In the genomic region with DNA sequence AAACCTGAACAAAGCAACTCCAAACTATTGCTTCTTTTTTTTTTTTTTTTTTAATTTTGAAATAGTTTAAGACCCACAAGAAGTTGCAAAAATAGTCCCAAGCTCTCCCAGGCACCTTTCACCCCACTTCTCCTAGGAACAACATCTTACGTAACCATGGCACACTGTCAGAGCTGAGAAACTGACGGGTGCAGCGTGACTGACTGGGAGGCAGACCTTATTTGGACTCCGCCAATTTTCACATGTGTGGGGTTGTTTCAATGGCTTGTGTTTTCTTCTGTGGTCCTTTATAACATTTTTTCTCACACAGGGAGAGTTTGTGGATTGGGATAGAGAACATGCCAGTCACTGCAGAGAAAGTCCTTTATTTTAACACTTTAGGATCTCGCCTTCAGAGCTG, we compare ENCODE assay signal across 20 mouse cellular contexts.
DNase-seq lines count a peak whose midpoint lies in the region; ATAC-seq lines count a peak whose summit lies in the region.
"Had no signal": no experiment of that assay in that cellular context is flagged by ENCODE, and none has a peak within 500 bp of the region (broad histone marks: within the 10 kb centered on the region; RNA-seq: fewer than 3 reads in every experiment).

No protein-coding gene starts in this region.

- no peak overlapping the region for H3K4me3 ChIP-seq in heart, embryonic 12.5 days
- H3K4me3 ChIP-seq: limb, embryonic 12.5 days; lung, embryonic 15.5 days; neural tube, embryonic 13.5 days had no signal

- DNase-seq in adrenal gland, adult 2 months, result peak; percentile 72
- no peak for DNase-seq in adrenal gland, postnatal 4 days (ENCODE audit: low spot score in 2 of 2)
- peak; percentile 58 to 61 for DNase-seq in heart, adult 9 months (ENCODE audit: low spot score in 2 of 2)
- peak; percentile 23 to 41 for DNase-seq in monocyte, adult 2 months (ENCODE audit: low read depth in 1 of 2, low spot score in 2 of 2)
- DNase-seq in cerebellum, adult 8-10 months, result no peak
- no peak for DNase-seq in c-Kit-positive CD71-positive TER-119-positive erythroid progenitor cells, embryonic 14.5 days (ENCODE audit: low spot score)
- DNase-seq: cerebellum, adult 18-20 months; gastrocnemius, postnatal 14 days; layer of hippocampus, postnatal 36 days; midbrain, embryonic 14.5 days; thymus, postnatal 36 days had no signal

- H3K4me2 ChIP-seq in heart, embryonic 12.5 days, result no peak overlapping the region
- H3K4me2 ChIP-seq: limb, embryonic 12.5 days; lung, embryonic 15.5 days; neural tube, embryonic 13.5 days had no signal

- peaks cover 36% of the 10 kb centered on the region for H3K27me3 ChIP-seq in heart, embryonic 12.5 days (replicated peaks)
- H3K27me3 ChIP-seq: limb, embryonic 12.5 days; lung, embryonic 15.5 days; neural tube, embryonic 13.5 days; Patski had no signal

- H3K27ac ChIP-seq in heart, embryonic 12.5 days (ENCODE audit: poor library complexity, severe bottlenecking), result no peak overlapping the region
- H3K27ac ChIP-seq: kidney, postnatal 0 days; limb, embryonic 12.5 days; lung, embryonic 15.5 days; neural tube, embryonic 13.5 days had no signal

- no peaks in the 10 kb centered on the region for H3K9me3 ChIP-seq in heart, embryonic 12.5 days (replicated peaks)
- H3K9me3 ChIP-seq: limb, embryonic 12.5 days; lung, embryonic 15.5 days; neural tube, embryonic 13.5 days had no signal

- ATAC-seq in heart, embryonic 12.5 days (ENCODE audit: insufficient number of reproducible peaks, low FRiP score), result no peak
- no peak for ATAC-seq in monocyte, adult 5-6 weeks (replicated peaks; ENCODE audit: insufficient number of reproducible peaks, low FRiP score, low TSS enrichment, poor library complexity, severe bottlenecking)
- ATAC-seq: forebrain, embryonic 14.5 days; hindbrain, embryonic 16.5 days; Patski had no signal

- H3K9ac ChIP-seq in heart, embryonic 12.5 days, result no peak overlapping the region
- H3K9ac ChIP-seq: limb, embryonic 12.5 days; lung, embryonic 15.5 days; neural tube, embryonic 13.5 days had no signal

- no peaks in the 10 kb centered on the region for H3K36me3 ChIP-seq in heart, embryonic 12.5 days
- H3K36me3 ChIP-seq: limb, embryonic 12.5 days; lung, embryonic 15.5 days; neural tube, embryonic 13.5 days had no signal

- WGBS in heart, embryonic 12.5 days, result 86% methylated on average over 5 of the region's 5 CpGs

- no peaks in the 10 kb centered on the region for H3K4me1 ChIP-seq in heart, embryonic 12.5 days (replicated peaks)
- H3K4me1 ChIP-seq: limb, embryonic 12.5 days; neural tube, embryonic 13.5 days had no signal

Comparison
In these comparisons a context has a peak if more than half of its experiments do, and no peak if none do; other contexts are left out.
1. DNase-seq: peak in adrenal gland, adult 2 months (single experiment), heart, adult 9 months (2 of 2) and monocyte, adult 2 months (2 of 2); none in adrenal gland, postnatal 4 days (0 of 2), cerebellum, adult 8-10 months (single experiment) and c-Kit-positive CD71-positive TER-119-positive erythroid progenitor cells, embryonic 14.5 days (single experiment).